Mouse (Mus musculus): Measurements from ENCODE around the gene Clec4a1. TPM values are rescaled to one million over a fixed set of nuclear protein-coding genes. Genes with fewer than 3 reads are reported as not detected.
A peak's percentile ranks its signal among the peaks of the same experiment; 100 is the strongest.

Clec4a1 gene
- 15.6 and 15.8 TPM in 2 replicates for total RNA-seq (2017)

- peak; percentile 87 for ATAC-seq (ENCODE audit: extremely low read depth, insufficient number of reproducible peaks, low FRiP score, poor library complexity, severe bottlenecking)
Observed at GRCm38 (mm10) chr6:122921451-122921850, at the start of gene Clec4a1. Clec4a1 (plus strand) TSS chr6:122921848.

- ATAC-seq (ENCODE audit: extremely low read depth, insufficient number of reproducible peaks, low FRiP score, poor library complexity, severe bottlenecking) = peak; percentile 79
Observed at GRCm38 (mm10) chr6:122872800-122873199, 48.8 kb upstream of the Clec4a1 start.

GRCm38 (mm10) chr6:122873871-122874719 lies 47.6 kb upstream of the Clec4a1 start, which contains the start of gene Necap1:
Necap1 (plus strand) TSS chr6:122874474.
- peak; percentile 93 for ATAC-seq (ENCODE audit: extremely low read depth, insufficient number of reproducible peaks, low FRiP score, poor library complexity, severe bottlenecking)

- no peak for ATAC-seq (ENCODE audit: extremely low read depth, insufficient number of reproducible peaks, low FRiP score, poor library complexity, severe bottlenecking)
Observed at GRCm38 (mm10) chr6:122874720-122875389, 46.8 kb upstream of the Clec4a1 start.

DNA sequence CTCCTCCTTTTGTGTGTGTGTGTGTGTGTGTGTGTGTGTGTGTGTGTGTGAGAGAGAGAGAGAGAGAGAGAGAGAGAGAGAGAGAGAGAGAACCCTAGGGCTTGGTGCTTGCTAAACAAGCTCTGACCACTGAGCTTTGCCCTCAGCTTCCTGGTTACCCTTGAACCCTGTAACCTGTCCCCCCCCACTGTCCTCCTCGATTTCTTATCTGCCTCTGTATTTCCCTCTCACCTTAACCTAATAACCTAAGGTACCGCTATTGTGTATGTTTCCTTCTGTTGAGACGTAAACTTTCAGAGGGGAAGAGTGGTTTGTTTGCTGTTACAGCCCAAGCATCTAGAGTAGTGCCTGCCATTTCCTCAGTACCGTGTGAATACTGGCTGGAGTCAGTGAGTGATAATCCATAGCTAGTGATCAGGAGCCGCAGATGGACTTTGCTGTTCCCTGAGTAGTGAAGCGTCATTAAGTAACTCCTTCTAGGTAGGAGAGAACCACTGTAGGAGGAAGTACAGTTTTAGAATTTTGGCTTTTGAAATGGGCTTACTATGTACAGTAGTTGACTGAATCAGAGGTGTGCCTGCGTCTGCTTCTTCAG lies 42.4 kb upstream of the Clec4a1 start:
- ATAC-seq (ENCODE audit: extremely low read depth, insufficient number of reproducible peaks, low FRiP score, poor library complexity, severe bottlenecking) = no peak

GRCm38 (mm10) chr6:122879781-122880505 lies 41.7 kb upstream of the Clec4a1 start:
- ATAC-seq (ENCODE audit: extremely low read depth, insufficient number of reproducible peaks, low FRiP score, poor library complexity, severe bottlenecking) = no peak

GRCm38 (mm10) chr6:122881287-122881686 lies 40.4 kb upstream of the Clec4a1 start:
- ATAC-seq (ENCODE audit: extremely low read depth, insufficient number of reproducible peaks, low FRiP score, poor library complexity, severe bottlenecking) = no peak

DNA sequence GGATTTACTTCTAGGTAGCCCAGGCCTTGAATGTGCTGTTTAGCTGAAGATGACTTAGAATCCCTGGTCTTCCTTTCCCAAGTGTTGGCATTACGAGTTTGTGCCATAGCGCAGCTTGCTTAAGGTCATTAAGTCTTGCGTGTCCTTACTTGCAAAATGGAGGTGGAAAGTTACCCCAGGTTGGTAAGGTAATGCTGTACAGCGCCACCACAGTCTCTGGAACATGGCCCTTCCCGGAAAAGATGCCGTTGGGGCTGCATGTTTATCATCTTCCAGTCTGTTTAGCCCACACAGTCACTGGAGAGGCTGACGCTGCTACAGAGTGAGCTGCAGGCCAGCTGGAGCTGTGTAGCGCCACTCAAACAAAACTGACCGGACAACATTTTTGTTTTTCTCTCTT lies 38.0 kb upstream of the Clec4a1 start:
- ATAC-seq (ENCODE audit: extremely low read depth, insufficient number of reproducible peaks, low FRiP score, poor library complexity, severe bottlenecking) = no peak

GRCm38 (mm10) chr6:122889599-122889998 lies 32.0 kb upstream of the Clec4a1 start:
- ATAC-seq (ENCODE audit: extremely low read depth, insufficient number of reproducible peaks, low FRiP score, poor library complexity, severe bottlenecking) = no peak

- ATAC-seq (ENCODE audit: extremely low read depth, insufficient number of reproducible peaks, low FRiP score, poor library complexity, severe bottlenecking) = peak; percentile 95
Observed at GRCm38 (mm10) chr6:122892442-122893049, 29.1 kb upstream of the Clec4a1 start.

GRCm38 (mm10) chr6:122919922-122920321 lies 1.7 kb upstream of the Clec4a1 start:
- ATAC-seq (ENCODE audit: extremely low read depth, insufficient number of reproducible peaks, low FRiP score, poor library complexity, severe bottlenecking) = no peak

GRCm38 (mm10) chr6:122934845-122935244 lies 13.2 kb downstream of the Clec4a1 start:
- ATAC-seq (ENCODE audit: extremely low read depth, insufficient number of reproducible peaks, low FRiP score, poor library complexity, severe bottlenecking) = no peak

DNA sequence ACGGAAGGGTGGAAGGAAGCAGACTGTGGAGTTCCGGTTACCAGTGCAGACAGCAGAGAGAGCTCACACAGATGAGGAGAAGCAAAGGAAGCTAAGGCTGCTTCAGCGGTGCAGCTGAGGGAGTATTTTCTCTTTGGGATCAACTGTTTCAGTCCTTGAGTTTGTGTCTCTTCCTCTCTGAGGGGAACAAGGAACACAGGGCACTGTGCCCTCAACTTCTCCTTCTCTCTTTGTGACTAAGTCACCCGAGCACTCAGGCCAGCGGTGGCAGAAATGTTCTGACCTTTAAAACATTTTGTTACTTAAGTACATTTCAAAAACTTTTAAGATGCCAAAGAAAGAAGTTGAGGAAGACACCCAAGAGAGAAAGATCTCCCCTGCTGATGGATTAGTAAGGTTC lies 18.0 kb downstream of the Clec4a1 start:
- peak; percentile 59 for ATAC-seq (ENCODE audit: extremely low read depth, insufficient number of reproducible peaks, low FRiP score, poor library complexity, severe bottlenecking)

DNA sequence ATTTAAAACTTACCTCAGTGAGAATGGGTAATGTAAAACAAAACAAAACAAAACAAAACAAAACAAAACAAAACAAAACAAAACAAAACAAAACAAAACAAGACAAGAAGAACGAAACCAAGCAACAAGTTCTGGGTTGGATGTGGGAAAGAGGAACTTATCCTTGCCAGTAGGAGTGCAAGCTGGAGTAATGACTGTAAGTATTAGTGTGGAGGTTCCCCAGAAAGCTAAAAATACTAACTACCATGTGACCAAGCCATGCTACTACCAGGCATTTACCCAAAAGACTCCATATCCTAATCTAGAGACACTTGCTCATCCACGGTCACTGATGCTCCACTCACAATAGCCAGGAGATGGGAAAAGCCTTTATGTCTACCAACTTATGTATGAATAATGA lies 25.1 kb downstream of the Clec4a1 start:
- ATAC-seq (ENCODE audit: extremely low read depth, insufficient number of reproducible peaks, low FRiP score, poor library complexity, severe bottlenecking) = peak; percentile 46; the same call in 1 of the 2 replicates

- peak; percentile 98 for ATAC-seq (ENCODE audit: extremely low read depth, insufficient number of reproducible peaks, low FRiP score, poor library complexity, severe bottlenecking)
Observed at GRCm38 (mm10) chr6:122952401-122952800, 30.8 kb downstream of the Clec4a1 start, which contains the start of gene Clec4a3. Clec4a3 (plus strand) TSS chr6:122952515.

GRCm38 (mm10) chr6:122964562-122964961 lies 42.9 kb downstream of the Clec4a1 start:
- peak; percentile 56 for ATAC-seq (ENCODE audit: extremely low read depth, insufficient number of reproducible peaks, low FRiP score, poor library complexity, severe bottlenecking)

DNA sequence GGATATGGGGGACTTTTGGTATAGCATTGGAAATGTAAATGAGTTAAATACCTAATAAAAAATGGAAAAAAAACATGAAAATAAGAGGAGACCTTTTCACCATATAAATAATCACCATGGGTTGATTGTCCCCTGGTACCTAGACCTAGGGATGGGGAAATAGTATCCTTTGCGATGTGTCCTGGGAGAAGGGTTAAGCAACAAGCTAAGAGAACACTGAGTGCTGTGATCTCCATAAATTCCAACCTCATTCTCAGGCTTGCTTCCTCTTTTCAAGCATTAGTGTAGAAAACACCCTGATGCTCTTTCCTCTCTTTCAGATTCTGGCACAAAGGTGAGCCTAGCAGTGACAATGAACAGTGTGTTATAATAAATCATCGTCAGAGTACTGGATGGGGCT lies 47.4 kb downstream of the Clec4a1 start:
- no peak for ATAC-seq (ENCODE audit: extremely low read depth, insufficient number of reproducible peaks, low FRiP score, poor library complexity, severe bottlenecking)

Data from neutrophil, adult 5-6 weeks (primary cell).